Mouse (Mus musculus) CH12.LX (cell line): Measurements from ENCODE around the gene Trim66. TPM values are rescaled to one million over a fixed set of nuclear protein-coding genes. Genes with fewer than 3 reads are reported as not detected.

Source experiments
- DNase-seq: peaks from one replicate; pipeline ENCODE4 v3.0.0-alpha.2; 2013; ENCODE audit errors: extremely low read depth
- H3K27ac ChIP-seq: 2 replicates; pipeline ENCODE4 v1.5.1; 2012; ENCODE audit warnings: low read depth, mild to moderate bottlenecking, control low read depth, moderate library complexity; ENCODE audit not compliant: insufficient read depth
- H3K27me3 ChIP-seq: replicated peaks from 2 replicates; pipeline ENCODE3; 2012; ENCODE audit warnings: inconsistent platforms
- H3K36me3 ChIP-seq, 2 experiments: replicated peaks in 1 of 2; 2 replicates each; pipeline versions ENCODE3 to v1.6.1; 2012; ENCODE audit warnings: inconsistent platforms in 1 of 2, low read length in 1 of 2, mild to moderate bottlenecking in 1 of 2, mixed read lengths in 1 of 2, moderate library complexity in 1 of 2; ENCODE audit not compliant: control insufficient read depth in 1 of 2, insufficient read depth in 1 of 2
- H3K4me1 ChIP-seq, 2 experiments: 2 replicates each; pipeline ENCODE4 v1.6.1; 2012; ENCODE audit warnings: inconsistent platforms in 1 of 2, moderate library complexity in 1 of 2; ENCODE audit not compliant: insufficient read depth in 2 of 2, control insufficient read depth in 1 of 2
- H3K4me2 ChIP-seq: 2 replicates; pipeline ENCODE4 v1.6.1; 2012; ENCODE audit warnings: low read depth, mild to moderate bottlenecking, control low read depth; ENCODE audit not compliant: poor library complexity, insufficient read depth, severe bottlenecking
- H3K4me3 ChIP-seq, 3 experiments: fragments of 150-350 bp in 1 of 3; sonication (generic) in 1 of 3; replicated peaks in 1 of 3; 2 replicates each; pipeline versions ENCODE3 to v1.5.1; 2011 to 2012; ENCODE audit warnings: low read depth in 2 of 3, low read length in 2 of 3, mild to moderate bottlenecking in 2 of 3, moderate library complexity in 2 of 3, control low read depth in 1 of 3, improper control_type of control experiment in 1 of 3, inconsistent platforms in 1 of 3, mixed read lengths in 1 of 3; ENCODE audit not compliant: poor library complexity in 1 of 3
- H3K79me2 ChIP-seq: replicated peaks from 2 replicates; pipeline ENCODE4 v1.6.1; 2012; ENCODE audit warnings: mild to moderate bottlenecking, moderate library complexity; ENCODE audit not compliant: control insufficient read depth, poor library complexity, insufficient read depth, severe bottlenecking; ENCODE audit errors: extremely low read depth
- H3K9ac ChIP-seq: 2 replicates; pipeline ENCODE4 v1.6.1; 2012; ENCODE audit warnings: low read depth, mild to moderate bottlenecking, control low read depth, moderate library complexity; ENCODE audit not compliant: insufficient read depth
- H3K9me3 ChIP-seq: replicated peaks from 2 replicates; pipeline ENCODE3; 2012; ENCODE audit warnings: low read length, inconsistent platforms, mixed read lengths
- CTCF ChIP-seq, 2 experiments: IDR thresholded peaks in 1 of 2; conservative IDR thresholded peaks in 1 of 2; 2 replicates each; pipeline ENCODE4 v1.5.1; 2011 to 2012; ENCODE audit warnings: low read depth in 2 of 2, low read length in 2 of 2, improper control_type of control experiment in 1 of 2, inconsistent platforms in 1 of 2, mild to moderate bottlenecking in 1 of 2, moderate library complexity in 1 of 2
- EP300 ChIP-seq: IDR thresholded peaks from 2 replicates; pipeline ENCODE4 v1.6.1; 2011; ENCODE audit warnings: low read length, improper control_type of control experiment
- HCFC1 ChIP-seq: IDR thresholded peaks from 2 replicates; pipeline ENCODE4 v1.6.1; 2012; ENCODE audit warnings: low read depth, mild to moderate bottlenecking, inconsistent platforms, low read length, improper control_type of control experiment
- IRF4 ChIP-seq: IDR thresholded peaks from 2 replicates; pipeline ENCODE4 v1.6.1; 2014; ENCODE audit warnings: low read depth, mild to moderate bottlenecking, inconsistent platforms, low read length, improper control_type of control experiment
- KAT2A ChIP-seq: IDR thresholded peaks from 2 replicates; pipeline ENCODE4 v1.6.1; 2012; ENCODE audit warnings: low read length, improper control_type of control experiment, inconsistent platforms; ENCODE audit not compliant: insufficient replicate concordance
- NELFE ChIP-seq: IDR thresholded peaks from 2 replicates; pipeline ENCODE4 v1.6.1; 2011; ENCODE audit warnings: low read depth, low read length, improper control_type of control experiment
- POLR2A ChIP-seq: IDR thresholded peaks from 2 replicates; pipeline ENCODE4 v1.6.1; 2011; ENCODE audit warnings: low read depth, mild to moderate bottlenecking, improper control_type of control experiment, low read length
- POLR2AphosphoS2 ChIP-seq: IDR thresholded peaks from 2 replicates; pipeline ENCODE4 v1.6.1; 2011; ENCODE audit warnings: low read depth, low read length, improper control_type of control experiment
- SIN3A ChIP-seq: IDR thresholded peaks from 2 replicates; pipeline ENCODE4 v1.6.1; 2012; ENCODE audit warnings: low read length, improper control_type of control experiment, inconsistent platforms
- TBP ChIP-seq: conservative IDR thresholded peaks from 2 replicates; pipeline ENCODE4 v1.6.1; 2011; ENCODE audit warnings: low read depth, low read length, improper control_type of control experiment
- ZMIZ1 ChIP-seq: IDR thresholded peaks from 2 replicates; pipeline ENCODE4 v1.6.1; 2012; ENCODE audit warnings: low read depth, mild to moderate bottlenecking, inconsistent platforms, low read length, improper control_type of control experiment
- dilution Hi-C: fragments of 300-500 bp; cut with MboI; formaldehyde crosslinking; loops from 2 replicates; pipeline ENCODE4 v1.14.3; 2020; ENCODE audit warnings: low sequenced_read_pairs; ENCODE audit not compliant: extremely low pct_unique_long_range_greater_than_20kb, extremely low pct_ligation_motif_present
- in situ Hi-C: fragments of 300-500 bp; cut with MboI; formaldehyde crosslinking; loops from 3 replicates; pipeline ENCODE4 v1.14.3; 2019; ENCODE audit warnings: low sequenced_read_pairs, low pct_ligation_motif_present, low pct_unique_long_range_greater_than_20kb, mixed read lengths
- polyA plus RNA-seq: library from polyadenylated mRNA; unstranded; fragments of >175 nt; gene quantifications from 2 replicates; pipeline ENCODE4 v1.2.1, GENCODE M21; 2012; ENCODE audit warnings: low read depth; ENCODE audit not compliant: insufficient read length
- total RNA-seq, 2 experiments: library from RNA; depleted of rRNA; stranded (reverse); fragments of 300-350 nt in 1 of 2; fragments of >200 nt in 1 of 2; gene quantifications; 2 replicates each; pipeline ENCODE4 v1.2.3; 2012 to 2014

The Trim66 gene
- total and polyA plus RNA-seq, 3 experiments, result 0.08 to 0.67 (median 0.12) TPM

- in situ Hi-C loops, result loop anchor here (5.0 to 10.0 kb wide), 2 partner anchors 96 to 179 kb away; partner anchors contain the start of genes Akip1 and St5
- peaks cover 42 to 76% of the 10 kb centered on the region in 2 experiments for H3K36me3 ChIP-seq
- TF ChIP-seq CTCF (conservative IDR thresholded peaks at IDR 0.05 in 1 of 2, IDR thresholded peaks at IDR 0.05 in 1 of 2; ENCODE audit: low read depth in 2 of 2, low read length in 2 of 2) (no peak), POLR2AphosphoS2 (peak; percentile 82), IRF4 (no peak), NELFE (no peak)
- no peak overlapping the region for H3K27ac ChIP-seq
- H3K27me3 ChIP-seq, result no peaks in the 10 kb centered on the region
- no peak overlapping the region for H3K4me3 ChIP-seq
- H3K79me2 ChIP-seq, result peaks cover 17% of the 10 kb centered on the region
- no peaks in the 10 kb centered on the region for H3K9me3 ChIP-seq
- dilution Hi-C loops, result no loop called here
- H3K4me1 ChIP-seq, result peaks cover 0 to 57% of the 10 kb centered on the region in 2 experiments; a peak in 2 of 4 replicates
- H3K4me2 ChIP-seq, result no peak overlapping the region
- DNase-seq, result no peak
- no peak overlapping the region for H3K9ac ChIP-seq
Measured at GRCm38 (mm10) chr7:109525740-109526663, 18.1 kb upstream of the Trim66 start.

GRCm38 (mm10) chr7:109524763-109525162 is 16.8 kb upstream of the Trim66 start:
- no peak overlapping the region for H3K4me2 ChIP-seq
- no peak overlapping the region for H3K9ac ChIP-seq
- no peak overlapping the region for H3K27ac ChIP-seq
- in situ Hi-C loops, result loop anchor here (5.0 to 10.0 kb wide), 2 partner anchors 98 to 180 kb away; partner anchors contain the start of genes Akip1 and St5
- TF ChIP-seq TBP (no peak), KAT2A (no peak), EP300 (no peak), ZMIZ1 (no peak), HCFC1 (no peak)
- TF ChIP-seq, all 38 proteins: peak for 0
- peaks cover 0 to 44% of the 10 kb centered on the region in 2 experiments; a peak in 2 of 4 replicates for H3K4me1 ChIP-seq
- no peaks in the 10 kb centered on the region for H3K27me3 ChIP-seq
- peaks cover 29% of the 10 kb centered on the region for H3K79me2 ChIP-seq
- dilution Hi-C loops, result no loop called here
- no peaks in the 10 kb centered on the region for H3K9me3 ChIP-seq
- H3K36me3 ChIP-seq, result peaks cover 51 to 80% of the 10 kb centered on the region in 2 experiments
- DNase-seq, result no peak
- H3K4me3 ChIP-seq, result no peak overlapping the region

- H3K4me2 ChIP-seq, result no peak overlapping the region
- no peak overlapping the region for H3K9ac ChIP-seq
- dilution Hi-C loops (no loop called here), in situ Hi-C loops (loop anchor here (10.0 kb wide), 1 partner anchor 180 kb away; the partner anchor contains the start of genes Akip1 and St5)
- no peaks in the 10 kb centered on the region for H3K27me3 ChIP-seq
- H3K4me1 ChIP-seq, result peaks cover 0 to 41% of the 10 kb centered on the region in 2 experiments; a peak in 2 of 4 replicates
- H3K79me2 ChIP-seq, result peaks cover 33% of the 10 kb centered on the region
- peak; percentile 28; the same call in 1 of the 2 replicates for TF ChIP-seq POLR2A
- no peak for TF ChIP-seq ZMIZ1
- no peak for TF ChIP-seq TBP
- no peak for TF ChIP-seq SIN3A
- H3K36me3 ChIP-seq, result peaks cover 52 to 81% of the 10 kb centered on the region in 2 experiments
- no peak for DNase-seq
- H3K4me3 ChIP-seq, result no peak overlapping the region
- no peak overlapping the region for H3K27ac ChIP-seq
- no peaks in the 10 kb centered on the region for H3K9me3 ChIP-seq
Measured at GRCm38 (mm10) chr7:109524442-109524744, 16.5 kb upstream of the Trim66 start.
